Mouse (Mus musculus): Measurements from ENCODE around the gene Lmf1. TPM values are rescaled to one million over a fixed set of nuclear protein-coding genes. Genes with fewer than 3 reads are reported as not detected.

Lmf1 gene
- total RNA-seq, 2 experiments from 2014 or later, result 22.2 to 23.4 TPM

DNA sequence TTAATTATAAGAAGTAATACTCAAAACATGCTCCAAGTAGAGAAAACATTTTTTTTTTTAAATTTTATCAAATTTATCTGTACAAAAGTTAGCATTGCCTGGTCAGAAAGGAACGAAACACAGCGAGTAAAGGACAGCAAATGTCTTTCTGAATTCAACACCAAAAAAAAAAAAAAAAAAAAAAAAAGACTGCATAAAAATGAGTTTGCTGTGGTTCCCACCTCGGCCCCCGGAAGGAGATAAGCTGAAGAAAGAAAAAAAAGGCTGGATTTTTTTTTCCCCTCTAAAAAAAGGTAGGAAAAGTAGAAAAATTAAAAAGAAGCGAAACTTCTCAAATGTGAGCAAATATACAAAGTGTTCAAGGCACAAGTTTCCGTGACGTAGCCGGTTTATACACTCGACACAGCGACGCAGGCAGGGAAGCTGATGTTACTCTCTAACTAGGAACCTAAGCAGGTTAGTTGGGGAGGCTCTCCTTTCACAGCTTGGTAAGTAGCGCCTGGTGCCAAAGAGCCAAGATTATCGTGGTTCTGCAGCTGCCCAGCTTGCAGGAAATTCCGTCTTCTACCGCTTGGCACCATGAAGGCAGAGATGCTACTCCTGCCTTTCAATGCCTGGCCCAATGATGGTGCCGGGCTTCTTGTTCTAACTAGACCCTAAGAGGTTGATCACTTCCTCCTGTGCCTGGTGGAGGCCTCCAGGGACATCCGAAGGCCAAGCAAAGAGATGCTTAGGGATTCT is 12.9 kb upstream of the Lmf1 start:
- no peak for DNase-seq (ENCODE audit: extremely low spot score in 1 of 2, low spot score in 2 of 2)
- intact Hi-C loops (cut with DNase I), result loop anchor here (2.0 kb wide), 1 partner anchor 133 kb away; no protein-coding TSS in a partner anchor

DNA sequence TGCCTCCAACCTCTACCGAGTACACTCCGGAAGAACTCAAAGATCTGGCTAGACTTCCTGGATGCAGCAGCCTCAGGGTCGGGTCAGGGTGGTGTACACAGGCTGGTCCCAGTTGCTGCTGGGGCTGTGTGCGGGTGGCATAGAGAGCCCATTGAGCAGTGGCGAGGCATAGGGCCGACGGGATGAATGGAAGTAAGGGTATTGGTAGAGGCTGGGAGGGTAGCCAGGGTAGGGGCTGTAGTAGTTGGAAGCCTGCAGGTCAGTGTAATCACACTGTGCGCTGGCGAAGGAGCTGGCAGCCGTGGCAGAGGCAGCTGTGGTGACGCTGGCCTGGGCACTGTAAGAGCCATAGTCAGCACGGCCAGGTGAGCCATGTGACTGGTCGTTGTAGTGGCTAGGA is 11.6 kb upstream of the Lmf1 start:
- intact Hi-C loops (cut with DNase I), result loop anchor here (2.0 kb wide), 1 partner anchor 132 kb away; no protein-coding TSS in a partner anchor
- no peak for DNase-seq (ENCODE audit: extremely low spot score in 1 of 2, low spot score in 2 of 2)

DNA sequence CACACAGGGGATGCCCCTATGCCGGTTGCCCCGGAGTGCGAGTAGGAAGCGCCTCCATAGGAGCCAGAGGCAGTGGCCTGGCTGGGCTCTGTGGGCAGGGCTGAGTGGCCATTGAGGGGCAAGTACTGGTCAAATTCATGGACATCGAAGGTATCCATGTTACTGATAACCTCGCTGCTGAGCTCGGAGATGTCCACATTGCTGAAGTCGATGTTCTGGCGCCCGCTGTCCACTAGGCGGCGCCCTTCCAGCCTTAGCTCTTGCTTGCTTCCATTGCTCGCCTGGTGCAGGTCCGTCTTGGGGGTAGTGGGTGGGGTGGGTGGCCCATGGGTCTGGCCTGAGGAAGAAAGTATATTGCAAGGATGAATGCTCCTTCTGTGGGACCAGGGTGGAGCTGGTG is 11.1 kb upstream of the Lmf1 start:
- DNase-seq (ENCODE audit: extremely low spot score in 1 of 2, low spot score in 2 of 2), result peak in 1 of 2 experiments; percentile 78
- intact Hi-C loops (cut with DNase I), result loop anchor here (2.0 kb wide), 1 partner anchor 131 kb away; no protein-coding TSS in a partner anchor

DNA sequence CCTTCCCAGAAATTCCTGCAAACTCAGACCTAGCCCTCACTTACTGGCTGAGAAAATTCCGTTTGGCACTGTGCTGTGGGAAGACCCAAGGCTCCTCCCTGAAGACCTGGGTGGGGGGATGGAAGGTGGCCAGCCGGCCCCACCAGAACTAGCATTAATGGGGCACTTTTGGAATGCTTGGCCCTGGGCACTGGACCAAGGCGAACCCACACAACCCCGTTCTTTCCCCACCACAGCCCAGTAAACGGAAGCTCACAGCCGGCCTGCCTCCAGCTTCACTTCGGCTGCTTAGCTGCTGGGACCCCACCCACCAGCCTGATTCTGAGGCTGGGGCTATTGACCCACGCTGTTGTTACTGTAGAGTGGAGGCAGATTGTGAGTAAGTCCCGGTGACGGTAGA is 10.7 kb upstream of the Lmf1 start:
- peak in 1 of 2 experiments; percentile 69 for DNase-seq (ENCODE audit: extremely low spot score in 1 of 2, low spot score in 2 of 2)
- intact Hi-C loops (cut with DNase I), result no loop called here

DNA sequence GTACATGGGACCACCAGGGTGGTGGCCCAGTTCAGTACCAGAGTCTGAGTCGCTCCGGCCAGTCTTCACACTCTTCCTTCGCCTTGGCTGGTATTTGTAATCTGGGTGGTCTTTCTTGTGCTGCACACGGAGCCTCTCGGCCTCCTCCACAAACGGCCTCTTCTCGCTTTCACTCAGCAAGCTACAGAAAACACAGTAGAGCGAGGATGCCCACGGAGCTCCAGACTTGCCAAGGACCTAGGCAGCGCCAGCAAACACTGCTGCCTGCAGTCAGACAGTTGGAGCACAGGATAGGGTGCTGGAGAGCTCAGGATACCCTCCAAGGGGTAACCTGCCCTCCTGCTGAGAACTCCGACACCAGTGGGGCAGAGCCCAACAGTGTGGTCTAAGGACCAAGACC is 10.0 kb upstream of the Lmf1 start:
- intact Hi-C loops (cut with DNase I), result no loop called here
- DNase-seq (ENCODE audit: extremely low spot score in 1 of 2, low spot score in 2 of 2), result no peak

DNA sequence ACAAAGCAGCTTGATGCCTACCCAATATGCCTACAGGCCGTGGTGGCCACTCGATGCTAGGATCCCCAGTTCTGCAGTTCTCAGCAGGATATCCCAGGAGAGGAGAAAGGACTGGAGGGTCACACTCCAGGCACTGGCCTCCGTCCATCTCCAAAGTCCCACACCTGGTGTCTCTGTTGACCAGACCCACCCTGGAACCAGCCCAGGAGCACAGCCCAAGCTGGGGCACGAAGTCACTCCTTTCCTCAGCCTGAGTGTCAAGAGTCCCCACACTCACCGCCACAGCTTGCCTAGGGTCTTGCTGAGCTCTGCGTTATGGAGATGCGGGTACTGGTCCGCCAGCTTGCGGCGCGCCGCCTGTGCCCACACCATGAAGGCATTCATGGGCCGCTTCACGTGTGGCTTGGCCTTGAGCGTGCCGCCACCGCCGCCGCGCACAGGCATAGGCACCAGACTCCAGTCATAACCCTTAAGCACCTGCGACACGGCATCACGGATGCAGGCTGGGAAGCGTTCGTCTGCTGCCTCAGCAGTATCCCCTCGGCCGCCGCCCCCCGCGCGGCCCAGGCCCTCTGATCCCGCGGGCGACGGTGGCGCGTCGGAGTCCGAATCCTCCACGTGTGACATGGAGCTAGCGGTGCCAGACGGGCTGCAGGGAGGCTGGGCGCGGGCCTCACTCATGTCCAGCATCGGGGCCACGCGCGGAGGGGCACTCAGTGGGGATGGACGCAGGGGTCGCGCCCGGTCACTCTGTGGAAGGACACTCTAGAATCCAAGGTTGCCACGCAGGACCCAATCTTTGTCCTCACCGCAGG is 8.8 kb upstream of the Lmf1 start:
- intact Hi-C loops (cut with DNase I), result loop anchor here (5.0 kb wide), 2 partner anchors 52 to 107 kb away; no protein-coding TSS in a partner anchor
- DNase-seq (ENCODE audit: extremely low spot score in 1 of 2, low spot score in 2 of 2), result peak in 1 of 2 experiments; percentile 49

DNA sequence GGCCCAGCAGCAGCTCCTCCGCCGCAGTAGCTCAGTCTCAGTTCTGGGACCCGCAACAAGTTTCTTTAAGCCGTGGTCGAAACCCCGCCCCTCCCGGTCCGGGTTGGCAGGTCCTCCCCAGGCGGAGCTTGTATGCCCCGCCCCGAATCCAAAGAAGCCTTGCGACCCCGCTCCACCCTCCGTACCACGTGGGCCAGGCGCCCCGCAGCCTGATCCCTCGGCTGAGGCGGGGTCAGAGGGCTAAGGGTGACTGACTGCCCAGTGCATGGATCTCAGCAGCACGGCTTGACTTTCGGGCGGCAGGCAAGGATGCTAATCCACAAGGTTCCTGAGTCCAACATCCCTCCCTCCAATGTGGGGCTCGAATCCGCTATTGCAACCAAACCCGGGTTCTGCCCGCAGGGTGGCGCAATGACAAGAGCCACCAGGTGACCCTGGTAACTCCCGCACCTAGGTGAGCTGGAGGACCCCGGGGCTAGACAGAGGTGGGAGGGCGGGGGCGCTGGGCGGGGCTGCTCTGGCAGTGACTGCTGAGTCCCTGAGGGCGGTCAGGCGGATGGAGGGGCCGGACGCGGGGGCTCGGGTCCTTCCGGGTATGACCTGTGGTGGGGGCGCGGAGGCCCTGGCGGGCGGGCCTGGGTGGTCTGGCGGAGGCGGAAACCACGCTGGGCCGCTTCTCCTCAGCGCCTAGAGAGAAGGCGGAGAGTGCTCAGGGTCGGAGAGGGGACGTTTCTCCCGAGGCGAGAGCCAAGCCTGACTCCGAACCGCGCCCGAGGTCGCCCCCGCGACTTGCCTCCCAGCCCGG is 8.0 kb upstream of the Lmf1 start, which contains the start of gene Sox8:
Gene Sox8, minus strand, starts transcription at position 39 of the 805 bp plus-strand sequence.
- peak; percentile 87 to 94 for DNase-seq (ENCODE audit: extremely low spot score in 1 of 2, low spot score in 2 of 2)
- intact Hi-C loops (cut with DNase I), result loop anchor here (5.0 kb wide), 2 partner anchors 51 to 106 kb away; no protein-coding TSS in a partner anchor

DNA sequence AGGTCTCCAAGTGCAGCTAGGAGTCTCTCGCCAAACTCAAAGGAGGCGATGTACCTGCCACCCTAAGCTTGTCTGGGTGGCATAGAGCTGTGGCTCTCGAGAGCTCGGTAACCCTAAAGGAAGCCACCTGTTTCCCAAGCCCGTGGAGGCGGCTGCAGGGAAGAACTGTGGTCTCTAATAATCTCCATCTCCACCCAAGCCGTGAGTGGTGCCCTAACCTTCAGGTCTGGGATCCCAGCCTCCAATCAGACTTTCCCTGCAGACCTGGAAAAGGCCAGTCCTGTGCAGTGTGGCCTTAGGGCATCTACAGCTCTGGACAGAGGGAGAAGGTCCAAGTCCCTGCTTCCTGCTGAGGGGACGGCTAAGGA is 7.4 kb upstream of the Lmf1 start:
- DNase-seq (ENCODE audit: extremely low spot score in 1 of 2, low spot score in 2 of 2), result no peak
- intact Hi-C loops (cut with DNase I), result loop anchor here (5.0 kb wide), 2 partner anchors 51 to 106 kb away; no protein-coding TSS in a partner anchor

DNA sequence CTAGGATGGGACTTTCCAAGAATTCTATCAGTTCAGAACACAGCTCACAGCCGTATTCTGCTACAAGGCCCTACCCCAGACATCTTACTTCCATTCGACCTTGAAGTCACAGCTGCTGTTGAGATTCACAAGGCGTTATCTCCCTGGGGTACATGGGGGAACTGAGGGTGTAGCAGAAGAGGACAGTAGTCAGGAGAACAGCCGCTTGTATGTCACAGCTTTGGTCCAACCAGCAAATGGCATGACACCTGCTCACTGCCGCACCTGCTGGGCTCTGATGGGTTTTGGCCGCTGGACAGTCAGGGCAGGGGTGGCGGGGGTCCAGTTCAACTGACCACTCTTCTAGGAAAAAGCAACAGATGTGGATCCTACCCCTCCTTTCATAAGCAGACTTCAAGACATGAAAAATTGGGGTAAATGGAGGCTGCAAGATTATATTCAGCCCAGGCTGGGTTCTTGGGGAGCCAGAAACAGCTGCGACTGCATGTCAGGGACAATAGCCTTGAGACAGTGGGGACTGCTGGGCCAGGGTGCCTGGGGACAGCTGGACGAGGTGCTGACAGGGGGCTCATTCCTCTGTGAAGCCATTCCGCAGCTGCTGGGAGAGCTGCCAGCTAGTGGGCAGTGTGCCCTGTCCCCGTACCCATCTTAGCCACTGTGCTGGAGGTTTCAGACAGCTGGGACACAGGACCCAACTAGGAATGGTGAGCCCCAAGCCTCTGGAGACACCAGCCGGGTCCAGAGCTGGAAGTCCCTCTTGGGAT is 3.5 kb upstream of the Lmf1 start:
- intact Hi-C loops (cut with DNase I), result no loop called here
- DNase-seq (ENCODE audit: extremely low spot score in 1 of 2, low spot score in 2 of 2), result peak in 1 of 2 experiments; percentile 68

DNA sequence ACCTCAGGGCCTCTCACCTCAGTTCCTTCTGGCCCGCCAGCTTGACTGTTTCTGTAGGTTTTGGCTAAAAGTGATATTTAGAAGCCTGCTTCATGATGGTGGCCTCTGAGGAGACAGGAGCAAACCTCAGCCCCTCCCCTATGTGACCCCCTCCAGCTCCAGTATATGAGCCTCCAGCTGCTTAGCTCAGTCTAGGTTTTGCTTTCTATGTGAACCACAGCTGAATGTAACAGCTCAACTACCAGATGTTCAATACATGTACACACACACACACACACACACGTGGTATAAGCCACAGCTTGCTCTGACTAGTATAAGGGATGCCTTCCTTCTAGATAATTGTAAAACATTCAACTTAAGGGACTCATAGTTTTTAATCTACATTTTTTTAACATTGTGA is 2.9 kb upstream of the Lmf1 start:
- intact Hi-C loops (cut with DNase I), result no loop called here
- DNase-seq (ENCODE audit: extremely low spot score in 1 of 2, low spot score in 2 of 2), result no peak

DNA sequence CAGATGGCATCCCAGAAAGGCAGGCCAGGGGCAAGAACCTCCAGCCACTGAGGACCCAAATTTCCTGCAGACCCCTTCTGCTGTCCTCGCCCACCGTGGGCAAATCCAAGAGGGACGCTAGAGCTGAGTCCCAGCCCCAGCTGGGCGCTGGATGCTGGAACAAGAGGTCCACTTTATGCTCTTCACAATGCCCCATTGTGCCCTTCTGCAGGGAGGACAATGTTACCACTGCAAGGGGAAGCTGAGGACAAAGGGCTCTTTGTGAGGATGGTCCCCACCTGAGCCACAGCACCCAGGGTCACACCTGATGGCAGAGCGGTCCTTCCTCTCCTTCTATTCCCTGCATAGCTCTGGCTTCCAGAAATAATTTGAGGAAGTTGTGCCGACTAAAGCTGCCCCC is 1.6 kb upstream of the Lmf1 start:
- intact Hi-C loops (cut with DNase I), result no loop called here
- no peak for DNase-seq (ENCODE audit: extremely low spot score in 1 of 2, low spot score in 2 of 2)

DNA sequence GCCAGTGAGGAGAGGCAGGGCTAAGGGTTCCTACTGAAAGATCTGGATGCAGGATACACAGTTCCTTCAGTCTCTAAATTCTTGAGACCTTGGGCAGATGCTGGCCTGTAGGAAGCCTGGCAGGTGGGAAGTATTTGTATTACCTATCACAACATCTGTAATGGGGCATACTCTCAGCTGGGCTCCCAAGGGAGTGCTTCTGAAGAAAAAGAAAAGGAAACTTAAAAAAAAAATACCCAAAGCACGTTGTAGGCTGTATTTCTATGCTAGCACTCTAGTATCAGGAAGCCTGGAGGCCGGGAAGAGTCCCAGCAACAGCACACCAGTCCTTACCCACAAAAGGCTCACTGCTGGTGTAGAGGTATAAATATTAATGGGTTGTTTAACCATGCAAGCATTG is 1.2 kb upstream of the Lmf1 start:
- intact Hi-C loops (cut with DNase I), result no loop called here

DNA sequence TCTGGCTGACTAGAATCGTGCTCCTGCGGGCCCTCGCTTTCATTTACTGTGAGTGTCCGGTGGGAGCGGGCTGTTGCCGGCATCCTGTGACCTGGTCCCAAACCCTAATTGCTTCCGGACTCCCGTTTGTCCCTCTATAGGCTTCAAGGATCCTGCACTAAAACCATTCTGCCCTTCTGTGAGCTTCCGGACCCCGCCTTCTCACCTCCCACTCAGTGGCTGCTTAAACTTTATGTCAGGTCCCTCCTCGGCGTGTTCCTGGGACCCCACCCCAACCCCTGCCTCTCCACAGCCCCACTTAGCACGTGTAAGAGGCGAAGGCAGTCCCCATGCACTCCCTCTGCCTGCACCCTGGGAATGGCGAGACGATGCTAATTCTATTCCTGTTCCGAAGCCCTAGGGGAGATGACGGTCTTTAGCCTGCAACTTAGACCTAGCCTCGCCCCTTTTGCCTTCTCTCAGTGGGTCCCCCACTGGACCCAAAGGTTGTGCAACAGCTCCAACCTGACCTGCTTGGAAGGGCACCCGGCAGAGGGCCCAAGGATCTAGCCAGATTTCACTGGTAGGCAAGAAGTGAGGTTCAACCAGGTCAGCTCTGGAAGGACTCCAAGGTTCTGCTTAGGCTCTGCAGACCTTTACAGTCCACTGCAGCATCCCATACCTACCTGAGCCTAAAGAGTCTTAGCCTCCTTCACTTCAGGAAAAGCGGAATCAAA is 605 bp downstream of the Lmf1 start:
- intact Hi-C loops (cut with DNase I), result no loop called here
- DNase-seq (ENCODE audit: extremely low spot score in 1 of 2, low spot score in 2 of 2), result no peak

More for the DNA sequence above, 1.2 kb upstream of the Lmf1 start:
- no peak for DNase-seq (ENCODE audit: extremely low spot score in 1 of 2, low spot score in 2 of 2)

DNA sequence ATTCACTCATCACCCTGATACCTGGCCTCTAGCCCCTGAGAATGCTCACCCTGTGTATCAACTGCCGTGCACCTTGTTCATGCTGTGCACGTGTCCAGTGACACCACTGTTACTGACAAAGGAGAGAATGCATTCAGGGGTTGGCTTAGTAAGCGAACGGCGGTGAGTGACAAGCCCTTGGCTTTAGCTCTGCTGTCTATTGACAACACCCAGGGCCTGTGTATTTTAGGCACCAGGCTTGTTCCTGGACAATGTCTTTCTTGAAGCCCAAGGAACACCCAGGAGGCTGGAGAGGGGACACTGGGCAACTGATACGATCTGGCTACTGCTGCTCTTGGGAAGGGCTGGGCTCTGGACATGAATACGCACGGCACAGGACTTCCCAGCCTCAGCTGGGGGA is 3.2 kb downstream of the Lmf1 start:
- no peak for DNase-seq (ENCODE audit: extremely low spot score in 1 of 2, low spot score in 2 of 2)
- intact Hi-C loops (cut with DNase I), result no loop called here

DNA sequence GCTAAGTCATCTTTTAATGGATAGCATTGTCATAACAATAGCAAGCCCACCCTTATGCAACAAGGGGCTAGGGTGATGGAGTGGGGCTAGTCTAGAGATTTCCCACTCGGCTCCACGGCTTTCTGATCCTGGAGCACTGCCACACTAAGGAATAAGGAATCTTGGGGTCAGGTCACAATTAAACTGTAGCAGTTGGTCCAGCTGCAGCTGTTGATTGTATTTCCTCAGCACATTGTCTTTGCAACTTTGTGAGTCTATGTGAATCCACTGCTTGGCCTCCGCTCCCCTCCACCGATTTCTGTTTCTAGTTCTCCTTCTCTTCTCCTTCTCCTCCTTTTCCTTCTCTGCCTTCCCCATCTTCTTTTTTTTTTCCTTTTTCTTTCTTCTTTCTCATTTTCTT is 4.2 kb downstream of the Lmf1 start:
- intact Hi-C loops (cut with DNase I), result no loop called here
- DNase-seq (ENCODE audit: extremely low spot score in 1 of 2, low spot score in 2 of 2), result no peak

DNA sequence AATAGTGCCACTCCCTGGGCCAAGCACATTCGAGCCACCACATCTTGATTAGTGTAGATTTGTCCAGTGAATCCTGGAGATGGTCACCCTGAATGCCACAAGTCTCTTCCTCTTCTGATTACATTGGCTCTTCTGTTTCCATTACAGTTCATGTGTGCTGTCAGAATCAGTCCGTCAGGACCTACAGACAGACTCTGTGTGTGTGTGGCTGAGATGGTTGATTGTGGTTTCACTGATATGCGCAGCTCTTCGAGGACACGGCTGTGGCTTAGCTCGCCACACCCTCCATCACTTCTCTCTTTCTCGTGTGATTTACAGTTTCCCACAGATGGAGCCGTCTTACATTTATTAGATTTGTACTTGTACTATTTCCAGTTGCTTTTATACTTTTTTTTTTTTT is 5.0 kb downstream of the Lmf1 start:
- no peak for DNase-seq (ENCODE audit: extremely low spot score in 1 of 2, low spot score in 2 of 2)
- intact Hi-C loops (cut with DNase I), result no loop called here

DNA sequence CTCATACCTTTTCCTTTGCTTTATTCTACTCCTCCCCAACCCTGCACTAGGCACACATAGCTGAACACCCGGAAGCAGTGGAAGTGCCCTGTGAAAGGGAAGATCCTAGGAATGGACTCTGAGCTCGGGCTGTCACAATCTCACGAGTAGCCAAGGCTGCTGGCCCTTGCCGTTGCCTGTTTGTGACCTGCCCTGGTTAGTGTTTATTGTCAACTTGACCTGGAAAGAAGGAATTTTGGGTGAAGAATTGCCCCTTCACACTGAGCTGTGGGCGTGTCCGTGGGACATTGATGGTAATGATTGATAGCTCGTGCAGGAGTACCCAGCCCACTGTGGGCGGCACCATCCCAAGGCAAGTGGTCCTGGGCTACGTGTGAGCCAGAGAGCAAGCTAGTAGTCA is 5.8 kb downstream of the Lmf1 start:
- no peak for DNase-seq (ENCODE audit: extremely low spot score in 1 of 2, low spot score in 2 of 2)
- intact Hi-C loops (cut with DNase I), result no loop called here

DNA sequence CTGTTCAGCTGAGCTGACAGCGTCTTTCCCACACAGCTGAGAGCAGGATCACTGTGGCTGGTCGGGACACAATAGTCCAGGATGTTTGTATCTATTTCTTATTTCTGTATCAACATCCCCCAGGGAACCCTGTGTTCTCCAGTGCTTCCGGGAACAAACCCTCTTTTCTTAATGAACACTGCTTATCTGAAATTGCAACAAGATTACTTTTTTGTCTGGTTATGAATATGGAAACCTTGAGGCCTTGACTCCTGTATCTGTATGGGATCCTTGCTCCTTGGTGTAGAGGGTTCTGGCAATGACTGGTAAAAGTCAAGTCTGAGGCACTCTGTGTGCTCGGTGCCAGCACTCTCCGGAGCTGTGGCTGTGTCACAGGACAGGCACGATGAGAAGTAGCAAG is 11.2 kb downstream of the Lmf1 start:
- no peak for DNase-seq (ENCODE audit: extremely low spot score in 1 of 2, low spot score in 2 of 2)
- intact Hi-C loops (cut with DNase I), result no loop called here

Data from left cerebral cortex, postnatal 10 days (tissue).